ENCODE assay signal across 13 mouse cellular contexts in genomic region chr1:138499461-138499860, GRCm38 (mm10).
A peak's percentile ranks its signal among the peaks of the same experiment; 100 is the strongest.
DNase-seq lines count a peak whose midpoint lies in the region; ATAC-seq lines count a peak whose summit lies in the region.
"Had no signal": no experiment of that assay in that cellular context is flagged by ENCODE, and none has a peak within 500 bp of the region (broad histone marks: within the 10 kb centered on the region; RNA-seq: fewer than 3 reads in every experiment).

No protein-coding gene starts in this region.

- intact Hi-C loops in heart, postnatal 36 days (cut with DNase I): no loop called here

- H3K9ac ChIP-seq in kidney, embryonic 16.5 days (replicated peaks; ENCODE audit: low read length): no peak overlapping the region
- H3K9ac ChIP-seq in hindbrain, embryonic 11.5 days (ENCODE audit: low read depth, low read length): 0 out of 2 replicates have a peak overlapping the region, but pooled peaks have one; percentile 7
- H3K9ac ChIP-seq in midbrain, embryonic 15.5 days: peak overlapping the region; percentile 21; the same call in 1 of the 2 replicates
- no peak overlapping the region for H3K9ac ChIP-seq in liver, embryonic 12.5 days
- H3K9ac ChIP-seq: embryonic facial prominence, embryonic 15.5 days; heart, embryonic 12.5 days; liver, embryonic 14.5 days had no signal

- H3K4me2 ChIP-seq in kidney, embryonic 16.5 days (replicated peaks; ENCODE audit: low read depth, low read length): no peak overlapping the region
- peak overlapping the region; percentile 26; the same call in 1 of the 2 replicates for H3K4me2 ChIP-seq in hindbrain, embryonic 11.5 days (replicated peaks; ENCODE audit: low read depth, low read length)
- H3K4me2 ChIP-seq in midbrain, embryonic 15.5 days: peak overlapping the region; percentile 45
- no peak overlapping the region for H3K4me2 ChIP-seq in liver, embryonic 12.5 days
- H3K4me2 ChIP-seq: heart, embryonic 12.5 days had no signal

- WGBS in kidney, embryonic 16.5 days: 55% methylated on average over 9 of the region's 9 CpGs
- 21% methylated on average over 9 of the region's 9 CpGs for WGBS in hindbrain, embryonic 11.5 days
- 11% methylated on average over 9 of the region's 9 CpGs for WGBS in midbrain, embryonic 15.5 days
- 76% methylated on average over 9 of the region's 9 CpGs for WGBS in liver, embryonic 12.5 days (ENCODE audit: insufficient replicate concordance)

- no peak for DNase-seq in kidney, adult 8-10 months
- peak; percentile 74 for DNase-seq in embryo, embryonic 10.5 days (ENCODE audit: low spot score)
- peak; percentile 74 for DNase-seq in hindbrain, embryonic 11.5 days (ENCODE audit: low spot score)
- DNase-seq in thymus, postnatal 0 days (ENCODE audit: low spot score): no peak
- no peak for DNase-seq in heart, postnatal 36 days
- DNase-seq: B cell, adult 2 months had no signal

- no peaks in the 10 kb centered on the region for H3K36me3 ChIP-seq in kidney, embryonic 16.5 days (ENCODE audit: insufficient read depth, low read length)
- H3K36me3 ChIP-seq in hindbrain, embryonic 11.5 days (ENCODE audit: control insufficient read depth, insufficient read depth, low read length): no peaks in the 10 kb centered on the region
- H3K36me3 ChIP-seq in midbrain, embryonic 15.5 days (replicated peaks): no peaks in the 10 kb centered on the region
- peaks cover 11% of the 10 kb centered on the region; the same call in 1 of the 2 replicates for H3K36me3 ChIP-seq in liver, embryonic 12.5 days
- H3K36me3 ChIP-seq: embryonic facial prominence, embryonic 15.5 days had no signal

- no peaks in the 10 kb centered on the region for H3K9me3 ChIP-seq in kidney, embryonic 16.5 days (ENCODE audit: low read length)
- no peaks in the 10 kb centered on the region for H3K9me3 ChIP-seq in hindbrain, embryonic 11.5 days (ENCODE audit: control insufficient read depth, low read length)
- no peaks in the 10 kb centered on the region for H3K9me3 ChIP-seq in midbrain, embryonic 15.5 days
- H3K9me3 ChIP-seq in liver, embryonic 12.5 days (replicated peaks): no peaks in the 10 kb centered on the region
- H3K9me3 ChIP-seq: embryonic facial prominence, embryonic 15.5 days; heart, embryonic 12.5 days had no signal

- H3K27me3 ChIP-seq in kidney, embryonic 16.5 days (ENCODE audit: insufficient read depth, low read length): no peaks in the 10 kb centered on the region
- no peaks in the 10 kb centered on the region for H3K27me3 ChIP-seq in hindbrain, embryonic 11.5 days (ENCODE audit: control insufficient read depth, insufficient read depth, low read length)
- no peaks in the 10 kb centered on the region for H3K27me3 ChIP-seq in midbrain, embryonic 15.5 days (replicated peaks)
- H3K27me3 ChIP-seq in liver, embryonic 12.5 days (replicated peaks): no peaks in the 10 kb centered on the region
- H3K27me3 ChIP-seq: embryonic facial prominence, embryonic 15.5 days; heart, embryonic 12.5 days had no signal

- H3K4me3 ChIP-seq in kidney, embryonic 16.5 days (ENCODE audit: low read length): no peak overlapping the region
- H3K4me3 ChIP-seq in hindbrain, embryonic 11.5 days (ENCODE audit: low read depth, low read length): no peak overlapping the region
- H3K4me3 ChIP-seq in midbrain, embryonic 15.5 days: peak overlapping the region; percentile 24
- no peak overlapping the region for H3K4me3 ChIP-seq in liver, embryonic 12.5 days
- H3K4me3 ChIP-seq: embryonic facial prominence, embryonic 15.5 days; heart, embryonic 12.5 days had no signal

- H3K27ac ChIP-seq in kidney, embryonic 16.5 days (ENCODE audit: low read length): no peak overlapping the region
- H3K27ac ChIP-seq in hindbrain, embryonic 11.5 days (ENCODE audit: low read depth, low read length): peak overlapping the region; percentile 93
- H3K27ac ChIP-seq in midbrain, embryonic 15.5 days: peak overlapping the region; percentile 88
- no peak overlapping the region for H3K27ac ChIP-seq in liver, embryonic 12.5 days
- H3K27ac ChIP-seq: embryonic facial prominence, embryonic 15.5 days; kidney, postnatal 0 days; liver, embryonic 14.5 days had no signal

- peaks cover 4% of the 10 kb centered on the region for H3K4me1 ChIP-seq in kidney, embryonic 16.5 days (ENCODE audit: insufficient read depth, low read length)
- peaks cover 4% of the 10 kb centered on the region; the same call in 1 of the 2 replicates for H3K4me1 ChIP-seq in hindbrain, embryonic 11.5 days (replicated peaks; ENCODE audit: control insufficient read depth, insufficient read depth, low read length)
- peaks cover 54% of the 10 kb centered on the region for H3K4me1 ChIP-seq in midbrain, embryonic 15.5 days
- peaks cover 4% of the 10 kb centered on the region; the same call in 1 of the 2 replicates for H3K4me1 ChIP-seq in liver, embryonic 12.5 days

- ATAC-seq in kidney, embryonic 16.5 days (ENCODE audit: low FRiP score, low TSS enrichment): peak; percentile 61; the same call in 1 of the 2 replicates
- peak; percentile 85 for ATAC-seq in hindbrain, embryonic 11.5 days (ENCODE audit: low FRiP score)
- ATAC-seq in midbrain, embryonic 15.5 days (replicated peaks): peak; percentile 71
- ATAC-seq in liver, embryonic 12.5 days: no peak

Comparison
In these comparisons a context has a peak if more than half of its experiments do, and no peak if none do; other contexts are left out.
1. H3K27ac ChIP-seq: peak in hindbrain, embryonic 11.5 days (single experiment) and midbrain, embryonic 15.5 days (single experiment); none in kidney, embryonic 16.5 days (single experiment) and liver, embryonic 12.5 days (single experiment).
2. H3K4me2 ChIP-seq: peak in hindbrain, embryonic 11.5 days (single experiment) and midbrain, embryonic 15.5 days (single experiment); none in kidney, embryonic 16.5 days (single experiment) and liver, embryonic 12.5 days (single experiment).
3. H3K9ac ChIP-seq: peak in hindbrain, embryonic 11.5 days (single experiment) and midbrain, embryonic 15.5 days (single experiment); none in kidney, embryonic 16.5 days (single experiment) and liver, embryonic 12.5 days (single experiment).
4. DNase-seq: peak in embryo, embryonic 10.5 days (single experiment) and hindbrain, embryonic 11.5 days (single experiment); none in kidney, adult 8-10 months (0 of 2), thymus, postnatal 0 days (single experiment) and heart, postnatal 36 days (0 of 2).